Mouse (Mus musculus): ENCODE data around the gene Rsad2. TPM values are rescaled to one million over a fixed set of nuclear protein-coding genes. Genes with fewer than 3 reads are reported as not detected.
"Not testable (repeated sequence)": the region's sequence is repeated elsewhere in the genome, so short reads cannot be mapped to it uniquely, and the experiment has no call there.

Rsad2 gene
- total RNA-seq (2021), result under 1 TPM; 0.28 to 0.46 TPM
- long read RNA-seq, experiment 1, result 0 reads
- long read RNA-seq, experiment 2, result 0 reads

DNA sequence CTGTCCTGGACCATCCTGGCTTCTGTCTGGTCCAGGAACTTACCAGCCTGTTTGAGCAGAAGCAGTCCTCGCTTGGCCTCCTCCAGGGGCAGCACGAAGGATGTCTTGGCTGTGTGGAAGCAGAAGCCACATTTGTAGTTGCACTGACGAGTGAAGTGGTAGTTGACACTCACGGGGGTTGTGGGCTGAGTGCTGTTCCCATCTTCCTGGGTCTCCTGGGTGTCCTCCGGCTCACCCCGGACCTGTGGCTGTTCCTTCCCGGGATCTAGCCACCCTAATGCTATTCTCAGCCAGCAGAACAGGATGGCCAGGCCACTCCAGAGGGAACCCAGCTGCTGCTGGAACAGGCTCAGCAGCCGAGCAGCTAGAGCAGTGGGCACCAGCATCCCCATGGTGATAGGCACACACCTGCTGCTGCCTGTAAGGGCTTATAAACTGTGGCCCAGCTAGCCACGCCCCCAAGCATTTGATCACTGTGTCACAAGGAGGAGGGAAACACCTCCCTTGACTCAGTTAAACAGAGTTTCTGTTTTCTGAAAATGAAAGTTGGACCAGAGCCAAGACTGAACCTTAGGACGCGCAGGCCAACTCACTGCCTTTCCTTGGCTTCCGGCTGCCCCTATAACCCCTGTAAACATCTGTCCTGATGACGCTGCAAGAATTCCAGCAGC is at the start of gene Rsad2:
Gene Rsad2 (minus strand): TSS at position 425 of the 671 bp plus-strand sequence.
- DNase-seq (ENCODE audit: low spot score), result peak; percentile 67

DNA sequence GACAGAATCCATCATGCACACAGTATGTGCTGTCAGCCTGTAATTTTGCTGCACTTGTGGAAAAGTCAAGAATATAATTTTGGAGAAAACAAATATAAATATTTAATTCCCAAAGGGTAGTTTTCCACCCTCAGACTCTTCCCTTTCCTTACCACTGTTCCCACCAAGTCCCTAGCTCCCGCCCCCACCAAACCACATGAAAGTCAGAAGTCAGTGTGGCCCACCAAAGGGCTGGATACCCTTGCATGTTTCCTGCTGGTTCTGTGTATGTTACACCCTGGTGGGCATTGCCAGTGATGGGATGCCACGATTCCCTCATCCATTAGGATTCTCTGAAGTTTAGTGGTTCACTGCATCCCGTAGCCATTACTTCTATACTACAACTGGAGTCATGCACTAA is 44.8 kb upstream of the Rsad2 start:
- no peak for DNase-seq (ENCODE audit: low spot score)

DNA sequence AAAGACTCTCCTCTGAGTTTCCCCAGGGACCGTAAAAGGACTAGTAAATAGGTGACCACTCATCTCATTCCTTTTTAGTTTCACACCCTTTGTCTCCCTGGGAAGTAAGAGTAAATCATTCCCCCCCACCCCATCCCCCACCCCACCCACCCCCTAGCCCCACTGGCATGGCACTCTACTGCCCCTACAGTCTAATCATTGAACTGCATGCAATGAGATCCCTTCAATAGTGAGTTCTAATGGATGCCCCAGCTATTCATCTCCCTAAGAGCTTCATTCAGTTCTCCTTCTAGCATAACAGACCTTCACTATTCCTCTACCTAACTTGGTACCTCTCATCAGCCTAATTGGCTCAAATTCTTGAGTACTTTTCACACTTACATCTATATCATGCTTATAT is 33.7 kb upstream of the Rsad2 start:
- DNase-seq (ENCODE audit: low spot score), result no peak

DNA sequence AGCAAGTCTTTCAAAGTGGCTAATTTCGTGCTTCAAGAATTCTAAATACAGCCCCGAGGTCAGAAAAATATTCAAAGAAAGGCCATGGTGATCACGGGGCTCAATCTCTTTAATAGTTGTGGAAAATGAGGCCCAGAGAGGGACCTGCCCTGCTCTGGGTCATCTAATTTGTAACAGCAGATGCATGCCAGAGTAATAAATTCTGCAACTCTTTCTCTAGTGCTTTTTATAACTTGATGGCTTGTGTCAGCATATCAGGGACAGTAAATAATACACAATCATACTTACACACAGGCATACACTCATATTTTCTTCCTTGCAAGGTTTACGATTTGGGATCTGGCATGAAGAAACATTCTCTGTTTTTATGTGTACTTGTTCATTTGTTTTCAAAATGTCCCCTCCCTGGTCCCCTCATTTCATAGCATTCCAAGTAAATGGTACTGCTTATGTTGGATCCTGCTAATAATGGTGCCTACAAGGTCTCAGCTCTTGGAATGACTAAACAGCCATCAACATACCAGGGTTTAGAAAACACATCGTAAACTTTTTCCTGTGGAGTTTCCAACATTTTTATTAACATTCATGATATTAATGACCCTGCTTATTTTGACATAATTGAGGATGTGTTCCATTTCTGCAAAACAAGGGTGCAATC is 32.5 kb upstream of the Rsad2 start:
- DNase-seq (ENCODE audit: low spot score), result no peak

DNA sequence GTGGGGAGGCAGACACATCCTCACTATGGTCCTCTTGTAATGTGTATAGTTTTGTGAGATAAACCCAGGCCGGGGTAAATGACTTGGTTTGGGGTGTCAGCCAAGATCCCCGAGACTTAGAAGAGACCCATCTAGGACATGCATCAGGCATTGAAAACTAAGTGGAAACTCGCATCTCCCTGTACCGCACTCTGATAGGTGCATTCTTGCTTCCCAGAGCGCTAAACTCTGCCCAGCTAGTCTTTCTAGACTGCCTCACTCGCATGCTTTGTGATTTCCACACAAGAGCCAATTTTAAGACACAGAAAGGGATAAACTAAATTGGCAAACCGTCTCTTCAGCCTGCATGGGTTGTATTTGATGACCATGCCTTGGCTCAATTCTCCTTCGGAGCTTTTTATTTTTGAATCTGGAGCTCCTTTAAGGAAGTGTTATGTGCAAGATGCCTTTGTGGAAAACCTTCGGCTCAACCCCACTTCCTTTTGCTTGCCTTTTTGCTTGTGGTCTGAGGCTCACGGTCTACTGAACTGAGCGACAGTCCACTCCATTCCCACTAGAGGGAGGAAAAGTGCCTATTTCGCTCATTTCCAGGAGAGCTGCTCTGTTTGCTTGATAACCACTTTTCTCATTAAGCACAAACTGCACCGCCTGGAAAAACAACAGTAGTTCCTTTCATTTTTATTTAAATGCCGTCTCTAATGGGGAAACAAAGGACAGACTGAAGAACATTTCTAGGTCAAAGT is 31.8 kb upstream of the Rsad2 start:
- DNase-seq (ENCODE audit: low spot score), result peak; percentile 18

DNA sequence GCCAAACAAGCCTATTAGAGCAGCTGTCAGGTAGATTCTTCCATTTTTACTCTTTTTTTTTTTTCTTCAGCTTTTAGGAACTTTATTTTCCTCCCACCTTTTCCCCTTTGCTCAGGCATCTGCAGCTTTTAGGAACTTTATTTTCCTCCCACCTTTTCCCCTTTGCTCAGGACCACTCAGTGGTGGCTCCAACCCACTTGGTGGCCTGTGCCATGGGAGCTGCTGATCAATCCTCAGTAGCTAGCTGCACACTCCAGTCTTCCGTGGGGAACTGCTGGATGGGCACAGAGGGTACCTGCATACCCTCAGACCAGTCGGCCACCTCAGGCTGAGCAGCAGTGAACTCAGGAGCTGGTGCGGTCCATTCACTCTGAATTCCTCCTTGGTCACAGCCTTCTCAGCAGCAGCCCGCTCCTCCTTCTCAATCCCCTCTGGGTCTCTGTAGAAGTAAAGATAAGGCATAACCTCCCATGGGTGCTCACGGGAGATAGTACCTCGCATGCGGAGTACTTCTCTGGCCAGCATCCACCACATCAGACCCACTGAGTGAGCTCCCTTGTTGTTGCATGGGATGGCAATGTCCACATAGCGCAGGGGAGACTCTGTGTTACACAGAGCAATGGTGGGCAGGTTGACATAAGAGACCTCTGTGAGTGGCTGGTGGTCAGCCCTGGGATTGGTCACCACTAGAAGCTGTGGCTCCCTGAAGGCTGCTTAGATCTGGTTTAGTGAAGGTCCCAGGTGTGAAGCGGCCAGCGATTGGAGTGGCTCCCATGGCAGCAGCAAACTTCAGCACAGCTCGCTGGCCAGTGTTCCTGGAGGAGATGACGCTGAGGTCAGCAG is 29.7 kb upstream of the Rsad2 start:
- DNase-seq (ENCODE audit: low spot score), result not testable (repeated sequence)

DNA sequence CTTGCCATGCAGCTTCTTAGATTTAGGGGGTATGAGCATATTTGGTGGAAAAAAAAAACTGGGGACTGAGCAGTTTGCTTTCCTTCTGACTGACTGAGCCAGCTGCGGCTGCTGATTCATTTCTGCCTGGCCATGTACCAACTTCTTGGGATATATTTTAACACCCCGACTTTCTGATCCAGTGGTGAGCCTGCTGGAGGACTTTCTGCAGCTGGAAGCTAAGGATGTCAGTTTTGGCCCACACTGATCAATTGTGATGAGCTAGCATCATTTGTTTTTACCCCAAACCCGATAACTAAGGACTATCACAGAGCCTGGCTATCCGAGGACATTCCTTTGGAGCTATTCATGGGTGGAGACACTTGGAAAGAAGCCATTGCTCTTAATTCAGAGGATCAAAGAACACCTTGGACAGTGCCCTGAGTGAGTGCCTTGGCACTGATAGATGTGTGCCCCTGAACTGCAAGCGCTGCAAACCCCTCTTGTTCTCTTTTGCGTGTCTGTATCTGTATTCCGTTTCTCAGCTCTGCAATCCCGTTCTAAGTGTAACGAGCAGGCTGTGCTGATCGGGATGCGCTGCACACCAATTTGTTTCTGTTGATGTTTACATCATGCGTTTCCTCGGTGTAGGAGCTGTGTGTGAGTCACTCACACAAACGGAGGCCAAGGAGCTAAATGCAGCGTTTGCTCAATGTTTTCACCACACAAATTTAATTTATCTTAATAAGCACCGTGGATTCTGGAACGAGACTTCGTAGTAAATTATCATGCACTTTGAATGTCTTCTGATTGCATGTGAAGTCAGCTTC is 22.1 kb upstream of the Rsad2 start:
- peak; percentile 59 for DNase-seq (ENCODE audit: low spot score)

DNA sequence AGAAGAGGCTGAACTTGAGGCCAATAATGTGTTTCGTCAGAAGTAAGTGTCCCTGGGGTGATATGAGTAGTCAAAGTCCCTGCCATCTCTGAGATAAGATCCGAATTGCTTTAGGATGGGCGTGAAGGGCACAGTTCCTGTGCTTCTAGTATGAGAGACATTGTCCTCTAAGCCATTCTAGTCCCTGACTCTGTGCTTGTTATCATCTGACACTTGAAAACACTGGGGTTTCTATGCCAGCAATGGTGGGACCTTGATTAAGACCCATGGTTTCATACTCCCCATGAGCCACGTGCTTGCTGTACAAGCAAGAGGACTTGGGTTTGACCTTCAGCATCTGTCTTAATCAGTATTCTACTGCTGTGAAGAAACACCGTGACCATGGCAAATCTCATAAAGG is 20.9 kb upstream of the Rsad2 start:
- DNase-seq (ENCODE audit: low spot score), result no peak

DNA sequence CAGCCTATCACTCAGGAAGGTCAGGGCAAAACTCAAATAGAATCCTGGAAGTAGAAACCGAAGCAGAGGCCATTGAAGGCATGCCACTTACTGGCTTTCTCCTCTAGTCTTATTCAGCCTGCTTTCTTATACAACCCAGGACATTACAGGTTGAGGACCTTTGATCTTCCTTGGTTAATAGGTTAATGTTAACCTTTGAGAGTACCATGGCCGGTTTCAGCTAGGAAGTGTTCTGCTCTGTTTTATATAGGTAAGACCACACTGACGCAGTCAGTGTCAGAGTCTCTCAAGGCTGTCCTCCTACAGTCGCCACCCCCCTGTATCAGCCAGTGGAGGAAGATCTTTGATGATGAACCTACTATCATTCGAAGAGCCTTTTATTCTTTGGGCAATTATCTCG is 17.5 kb upstream of the Rsad2 start:
- no peak for DNase-seq (ENCODE audit: low spot score)

DNA sequence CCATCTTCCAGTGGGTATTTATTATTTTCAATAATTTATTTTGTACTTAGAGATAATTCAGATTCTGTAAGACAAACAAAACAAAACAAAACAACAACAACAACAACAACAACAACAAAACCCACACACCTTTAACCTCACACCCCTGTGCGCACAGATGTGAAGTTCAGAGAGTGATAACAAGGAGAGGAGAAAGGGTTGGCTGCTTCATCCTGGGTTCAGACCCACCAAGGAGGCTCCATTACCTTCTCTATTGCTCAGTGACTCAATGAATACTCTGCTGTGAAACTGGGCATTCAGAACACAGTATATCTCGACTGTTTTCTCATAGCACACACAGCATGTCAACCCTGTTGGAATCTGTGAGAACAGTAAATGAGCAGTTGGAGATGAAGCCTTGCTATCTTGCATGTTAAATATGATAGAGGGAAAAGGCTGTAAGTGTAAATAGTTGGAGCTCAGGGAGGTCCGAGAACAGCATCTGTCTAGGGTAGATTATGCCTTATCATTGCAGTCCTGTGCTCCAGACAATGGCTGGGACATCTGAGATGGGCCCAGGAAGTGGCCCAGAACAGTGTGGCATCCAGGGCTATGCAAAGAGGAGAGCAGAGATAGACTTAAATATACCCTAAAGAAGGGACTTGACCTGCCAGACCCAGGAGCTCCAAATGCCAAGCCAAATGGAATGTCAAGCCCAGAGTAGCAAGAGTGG is 16.7 kb upstream of the Rsad2 start:
- no peak for DNase-seq (ENCODE audit: low spot score)

DNA sequence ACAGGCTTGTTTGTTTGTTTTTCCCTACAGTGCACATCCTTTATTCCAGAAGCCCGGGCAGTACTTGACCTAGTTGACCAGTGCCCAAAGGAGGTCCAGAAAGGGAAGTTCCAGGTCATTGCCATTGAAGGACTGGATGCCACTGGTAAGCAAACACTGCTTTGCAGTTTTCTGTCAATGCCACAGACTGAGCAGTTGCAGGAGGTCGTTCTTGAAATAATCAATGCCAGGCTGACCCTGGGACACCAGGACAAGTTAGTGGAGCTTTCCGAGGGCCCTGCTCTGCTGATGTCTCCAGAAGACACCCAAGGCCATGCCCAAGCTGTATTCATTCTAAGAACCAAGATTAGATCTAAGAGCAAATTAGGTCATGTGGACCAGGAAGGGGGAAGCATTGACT is 15.1 kb upstream of the Rsad2 start:
- DNase-seq (ENCODE audit: low spot score), result no peak

DNA sequence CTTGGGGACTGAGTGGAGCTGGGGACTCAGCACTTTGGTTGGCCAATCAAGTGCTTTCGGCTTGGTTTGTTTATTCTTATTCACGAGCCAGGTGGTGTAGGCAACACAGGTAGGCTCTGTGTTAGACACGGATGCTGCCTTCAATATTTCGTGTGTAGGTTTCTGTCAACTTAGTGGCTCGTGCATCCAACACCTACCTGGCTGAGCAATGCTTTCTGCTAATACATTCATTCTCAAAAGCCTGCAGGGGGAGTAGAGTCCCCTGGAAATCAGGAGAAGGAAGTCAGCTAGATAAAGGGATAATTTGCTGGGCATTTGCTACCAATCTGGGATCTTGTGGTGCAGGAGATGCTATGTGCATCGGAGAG is 13.8 kb upstream of the Rsad2 start:
- DNase-seq (ENCODE audit: low spot score), result no peak

DNA sequence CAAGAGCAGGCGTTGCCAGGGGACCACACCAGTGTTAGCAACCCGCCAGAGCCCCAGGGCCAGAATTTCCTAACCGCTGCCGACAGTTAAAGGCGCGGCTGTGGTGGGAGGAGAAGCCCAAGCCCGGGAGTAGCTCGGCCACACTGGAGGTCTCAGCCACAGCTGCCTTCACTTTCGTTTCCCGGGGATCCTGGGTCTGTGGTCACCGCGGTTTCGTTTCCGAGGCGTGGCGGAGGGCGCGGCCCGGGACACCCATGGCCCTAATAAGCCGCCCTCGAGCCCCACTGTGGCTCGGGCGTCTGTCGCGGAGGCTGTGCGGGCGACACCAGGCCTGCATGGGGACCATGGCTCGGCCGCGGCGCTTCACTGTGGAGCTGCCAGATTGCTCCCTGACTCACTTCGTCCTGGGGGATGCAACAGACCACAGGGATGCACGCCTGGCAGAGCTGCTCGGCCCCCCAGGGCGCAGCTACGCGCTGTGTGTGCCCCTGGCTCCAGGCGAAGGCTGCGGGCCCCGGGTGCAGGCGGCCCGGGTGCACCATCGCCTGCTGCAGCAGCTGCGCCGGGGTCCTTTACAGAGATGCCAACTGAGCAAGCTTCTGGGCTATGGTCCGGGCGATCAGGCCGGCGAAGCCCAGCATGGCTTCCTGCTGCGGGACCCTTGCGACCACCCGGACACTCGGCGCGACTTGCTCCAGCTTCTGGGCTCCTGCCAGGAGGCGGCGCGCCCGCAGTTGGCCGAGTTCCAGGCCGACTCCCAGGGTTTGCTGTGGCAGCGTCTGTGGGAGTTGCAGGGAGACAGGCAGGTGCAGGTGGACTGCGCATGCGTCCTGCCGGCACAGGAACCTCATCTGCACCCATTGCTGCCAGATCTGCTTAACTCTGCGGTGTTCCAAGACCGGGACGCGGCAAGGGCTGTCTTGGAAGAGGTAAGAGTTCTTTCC is 13.1 kb upstream of the Rsad2 start, which contains the start of gene Cmpk2:
Gene Cmpk2 (plus strand): TSS at position 107 of the 944 bp plus-strand sequence.
- DNase-seq (ENCODE audit: low spot score), result peak; percentile 72

DNA sequence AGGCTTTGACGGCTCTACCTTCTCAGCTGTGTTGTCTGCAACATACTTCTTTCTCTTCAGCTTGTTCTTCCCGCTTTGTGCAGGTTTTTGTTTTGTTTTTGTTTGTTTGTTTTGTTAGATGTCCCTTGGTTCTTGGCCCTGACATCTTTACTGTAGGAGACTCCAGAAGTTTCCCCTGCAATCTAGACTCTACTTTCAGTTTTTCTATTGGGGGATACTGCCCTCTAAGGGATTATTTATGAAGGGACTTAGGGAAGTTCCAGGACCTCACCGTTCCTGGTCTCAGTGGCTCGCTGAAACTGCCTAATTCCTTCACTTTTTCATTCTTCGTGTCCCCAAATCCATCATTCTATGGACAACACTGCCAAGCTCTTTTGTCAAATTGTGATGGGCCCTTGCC is 9.3 kb upstream of the Rsad2 start:
- no peak for DNase-seq (ENCODE audit: low spot score)

DNA sequence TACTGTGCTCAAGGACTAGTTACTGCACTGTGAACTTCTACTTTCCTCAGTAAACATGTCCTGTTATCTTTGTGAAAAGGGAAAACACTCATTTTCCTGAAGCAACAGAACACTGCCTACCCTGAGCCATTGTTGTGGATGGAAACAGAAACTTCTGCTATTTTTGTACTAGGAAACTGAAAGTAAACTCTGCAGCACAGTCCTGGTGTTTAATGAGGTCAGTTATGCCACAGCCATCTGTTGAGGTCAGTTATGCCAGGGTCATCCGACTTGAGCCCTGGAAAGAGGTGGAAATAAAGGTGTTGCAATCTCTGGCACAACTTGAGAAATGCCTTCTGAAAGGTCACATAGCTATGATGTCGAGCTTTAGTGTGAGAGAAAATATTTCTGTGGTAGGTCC is 3.8 kb upstream of the Rsad2 start:
- DNase-seq (ENCODE audit: low spot score), result peak; percentile 39

DNA sequence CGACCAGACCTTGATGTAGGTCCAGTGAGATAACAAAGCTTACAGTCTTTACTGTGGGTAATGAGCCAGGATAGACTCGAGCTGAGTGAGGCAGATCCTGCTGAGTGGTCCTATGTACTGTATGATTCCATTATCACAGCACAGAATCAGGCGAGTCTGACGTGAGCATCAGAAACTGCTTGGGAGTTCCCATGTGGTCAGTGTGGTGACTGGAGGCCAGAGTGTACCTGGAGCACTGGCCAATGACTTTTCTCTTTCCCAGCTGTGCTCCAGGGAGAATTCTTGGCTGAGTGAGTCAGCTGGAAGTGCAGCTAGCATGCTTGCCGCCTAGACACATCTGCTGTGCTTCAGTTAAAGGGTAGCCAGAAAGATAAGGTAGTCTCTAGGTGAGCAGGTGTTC is 1.6 kb downstream of the Rsad2 start:
- no peak for DNase-seq (ENCODE audit: low spot score)

DNA sequence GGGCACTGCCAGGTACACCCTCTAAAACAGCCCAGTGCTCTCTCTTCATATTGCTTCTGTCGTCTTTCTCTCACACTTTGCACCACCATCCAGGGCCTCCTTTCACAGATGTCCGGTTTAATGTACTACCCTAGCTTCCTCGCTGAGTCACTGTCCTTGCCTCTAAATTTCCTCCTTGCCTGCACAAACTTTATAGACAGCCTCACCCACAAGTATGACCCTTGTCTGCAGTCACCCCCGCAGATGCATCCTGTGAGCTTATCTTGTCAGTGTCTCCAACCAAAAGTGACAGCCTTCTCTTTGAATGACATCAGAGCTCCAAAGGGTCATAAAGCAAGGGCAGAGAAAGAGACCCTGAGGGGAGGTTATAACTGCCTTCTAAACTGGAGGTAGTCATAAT is 3.3 kb downstream of the Rsad2 start:
- DNase-seq (ENCODE audit: low spot score), result no peak

DNA sequence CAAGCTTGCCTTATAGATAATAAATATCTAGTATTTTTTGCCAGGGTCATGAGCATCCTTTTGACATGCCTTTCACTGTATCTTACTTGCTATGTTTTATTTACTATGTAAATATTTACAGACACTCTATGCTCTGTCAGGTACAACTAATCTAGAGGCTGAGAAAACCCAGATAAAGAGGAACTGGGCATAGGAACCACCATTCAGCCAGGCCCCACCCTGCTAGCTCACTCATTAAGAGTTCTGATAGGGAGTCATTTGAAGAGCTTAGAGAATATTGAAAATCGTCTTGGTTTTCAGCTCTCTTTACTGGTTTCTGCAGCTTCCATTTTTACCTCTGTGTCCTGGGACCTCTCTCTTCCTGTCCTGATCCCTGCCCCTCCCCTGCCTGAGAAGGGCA is 5.1 kb downstream of the Rsad2 start:
- no peak for DNase-seq (ENCODE audit: low spot score)

DNA sequence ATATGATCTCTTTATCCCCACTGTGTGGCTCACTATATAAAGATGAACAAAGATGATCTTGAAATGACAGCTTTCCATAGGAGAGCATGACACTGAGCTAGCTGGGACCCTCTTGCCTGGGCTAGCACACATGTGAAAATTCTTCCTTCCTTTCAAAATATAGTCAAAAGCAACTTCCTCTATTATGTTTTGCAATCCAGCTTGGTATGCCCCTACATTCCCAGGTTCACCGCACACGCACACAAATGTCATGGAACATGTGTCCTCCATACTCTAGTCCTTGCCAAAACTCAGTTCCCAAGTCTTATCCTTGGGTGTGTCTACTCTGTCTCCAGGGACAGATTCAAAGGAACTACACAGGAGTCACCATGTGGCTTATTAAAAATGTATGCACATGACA is 6.8 kb downstream of the Rsad2 start:
- no peak for DNase-seq (ENCODE audit: low spot score)
